Mouse (Mus musculus) layer of hippocampus, adult 2 months (tissue): ENCODE measurements around the gene Il27. TPM values are rescaled to one million over a fixed set of nuclear protein-coding genes. Genes with fewer than 3 reads are reported as not detected.
A peak's percentile ranks its signal among the peaks of the same experiment; 100 is the strongest.
"Not testable (repeated sequence)": the region's sequence is repeated elsewhere in the genome, so short reads cannot be mapped to it uniquely, and the experiment has no call there.

Experiments
- DNase-seq, 2 experiments: peaks; one replicate each; pipeline ENCODE4 v3.0.0; 2022; ENCODE audit warnings: low spot score in 2 of 2
- H3K27ac ChIP-seq: fragments of 200-600 bp; 2 replicates; pipeline ENCODE4 v1.8.1; 2022
- H3K4me3 ChIP-seq: fragments of 200-600 bp; 2 replicates; pipeline ENCODE4 v1.8.1; 2022; ENCODE audit warnings: mild to moderate bottlenecking
- CTCF ChIP-seq: fragments of 200-600 bp; conservative IDR thresholded peaks from 2 replicates; pipeline ENCODE4 v1.8.1; 2022; ENCODE audit warnings: antibody characterized with exemption, mild to moderate bottlenecking, moderate library complexity
- long read RNA-seq, 2 experiments: library from polyadenylated mRNA; stranded (forward); transcript quantifications; one replicate each; pipeline ENCODE4 v2.0.0; 2021; ENCODE audit warnings: borderline mapping rate in 2 of 2
- total RNA-seq, 2 experiments: library from RNA; stranded (reverse); gene quantifications; 2 replicates each; pipeline ENCODE4 v1.2.3; 2021

Il27 gene
- not detected for total RNA-seq
- long read RNA-seq, experiment 1: 0 reads
- long read RNA-seq, experiment 2: 0 reads

DNA sequence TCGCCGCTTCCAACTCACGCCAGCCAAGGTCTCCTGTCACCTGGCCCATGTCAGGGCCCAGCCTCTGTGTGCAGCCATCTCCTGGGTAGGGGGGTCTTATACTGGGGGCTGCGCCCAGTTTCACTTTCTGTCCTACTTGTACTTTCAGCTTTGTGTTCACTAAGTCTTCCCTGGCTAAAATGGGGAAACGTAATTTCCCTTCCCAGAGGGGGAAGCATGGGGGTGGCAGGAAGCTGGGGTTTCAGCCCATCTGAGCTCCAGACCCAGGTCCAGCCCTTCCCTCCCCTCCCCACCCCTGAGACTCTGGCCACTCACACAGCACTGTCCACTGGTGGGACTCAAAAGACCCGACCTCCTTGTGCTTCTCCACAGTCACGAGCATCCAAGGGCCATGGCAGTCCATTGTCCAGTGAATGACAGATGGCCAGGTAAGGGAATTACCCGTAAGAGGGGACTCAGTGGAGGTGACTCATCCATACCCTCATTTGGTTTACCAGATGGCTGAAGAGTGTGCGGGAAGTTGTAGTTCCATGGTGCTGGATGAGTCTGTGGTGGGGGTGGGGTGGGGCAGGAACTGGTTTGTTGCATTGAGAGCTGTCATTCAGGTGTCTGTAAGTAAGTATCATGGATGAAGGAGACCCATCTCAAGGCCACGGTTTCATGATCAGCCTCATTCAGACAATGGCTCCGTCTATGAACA, at the start of gene Il27:
Gene Il27 (minus strand): TSS at position 80 of the 700 bp plus-strand sequence.
- no peak for TF ChIP-seq CTCF
- H3K27ac ChIP-seq: no peak within 1 kb of the TSS
- no peak for DNase-seq
- no peak within 1 kb of the TSS for H3K4me3 ChIP-seq

DNA sequence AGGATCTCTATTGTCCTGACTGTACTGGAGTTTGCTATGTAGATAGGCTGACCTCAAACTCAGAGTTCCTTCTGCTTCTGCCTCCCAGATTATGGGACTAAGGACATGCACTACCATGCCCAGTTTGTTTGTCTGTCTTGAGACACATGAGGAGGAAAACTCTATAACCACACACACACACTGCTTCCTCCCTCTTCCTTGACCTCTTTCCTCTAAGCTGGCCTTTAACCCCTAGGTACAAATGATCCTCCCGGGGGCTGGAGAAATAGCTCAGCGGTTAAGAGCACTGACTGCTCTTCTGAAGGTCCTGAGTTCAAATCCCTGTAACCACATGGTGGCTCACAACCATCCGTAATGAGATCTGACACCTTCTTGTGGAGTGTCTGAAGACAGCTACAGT, 49.6 kb upstream of the Il27 start:
- Histone ChIP-seq H3K4me3 (no peak overlapping the region), H3K27ac (no peak overlapping the region)
- DNase-seq: no peak
- TF ChIP-seq CTCF: no peak

DNA sequence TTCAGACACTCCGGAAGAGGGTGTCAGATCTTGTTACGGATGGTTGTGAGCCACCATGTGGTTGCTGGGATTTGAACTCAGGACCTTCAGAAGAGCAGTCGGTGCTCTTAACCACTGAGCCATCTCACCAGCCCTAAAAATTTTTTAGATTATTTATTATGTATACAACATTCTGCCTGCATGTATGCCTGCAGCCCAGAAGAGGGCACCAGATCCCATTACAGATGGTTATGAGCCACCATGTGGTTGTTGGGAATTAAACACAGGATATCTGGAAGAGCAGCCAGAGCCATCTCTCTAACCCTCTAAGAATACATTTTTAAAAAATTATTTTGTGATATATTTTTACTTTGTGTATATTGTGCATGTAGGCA, 48.5 kb upstream of the Il27 start:
- H3K27ac ChIP-seq, H3K4me3 ChIP-seq: not testable (repeated sequence)
- peak in 1 of 2 experiments; percentile 46 for DNase-seq
- peak; percentile 79 for TF ChIP-seq CTCF

DNA sequence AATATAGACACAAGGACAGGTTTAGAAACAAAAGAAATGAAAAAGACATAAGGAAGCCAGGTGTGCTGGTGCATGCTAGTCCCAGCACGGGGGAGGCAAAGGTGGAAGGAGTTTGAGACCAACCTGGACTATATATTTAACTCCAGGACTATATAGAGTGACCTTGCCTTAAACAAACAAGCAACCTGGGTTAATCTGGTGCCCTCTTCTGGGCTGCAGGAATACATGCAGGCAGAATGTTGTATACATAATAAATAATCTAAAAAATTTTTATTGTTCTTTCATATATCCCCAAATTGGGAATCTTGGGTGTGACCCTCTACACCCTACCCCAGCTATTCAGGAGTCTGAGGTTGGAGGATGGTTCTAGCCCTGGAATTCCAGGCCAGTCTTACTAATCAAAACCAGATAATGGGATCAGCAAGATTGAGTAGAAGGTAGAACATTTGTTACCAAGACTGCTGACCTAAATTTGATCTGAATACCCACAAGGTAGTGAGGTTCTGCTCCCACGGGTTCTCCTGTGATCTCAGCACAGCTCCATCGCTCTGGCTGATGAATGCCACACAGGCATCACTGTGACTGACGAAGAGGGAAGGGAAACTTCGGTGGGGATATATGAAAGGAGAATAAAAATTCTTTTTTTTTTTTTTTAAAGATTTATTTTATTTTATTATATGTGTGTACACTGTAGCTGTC, 48.0 kb upstream of the Il27 start:
- Histone ChIP-seq H3K27ac (no peak overlapping the region), H3K4me3 (no peak overlapping the region)
- peak; percentile 47 for TF ChIP-seq CTCF
- DNase-seq: no peak

DNA sequence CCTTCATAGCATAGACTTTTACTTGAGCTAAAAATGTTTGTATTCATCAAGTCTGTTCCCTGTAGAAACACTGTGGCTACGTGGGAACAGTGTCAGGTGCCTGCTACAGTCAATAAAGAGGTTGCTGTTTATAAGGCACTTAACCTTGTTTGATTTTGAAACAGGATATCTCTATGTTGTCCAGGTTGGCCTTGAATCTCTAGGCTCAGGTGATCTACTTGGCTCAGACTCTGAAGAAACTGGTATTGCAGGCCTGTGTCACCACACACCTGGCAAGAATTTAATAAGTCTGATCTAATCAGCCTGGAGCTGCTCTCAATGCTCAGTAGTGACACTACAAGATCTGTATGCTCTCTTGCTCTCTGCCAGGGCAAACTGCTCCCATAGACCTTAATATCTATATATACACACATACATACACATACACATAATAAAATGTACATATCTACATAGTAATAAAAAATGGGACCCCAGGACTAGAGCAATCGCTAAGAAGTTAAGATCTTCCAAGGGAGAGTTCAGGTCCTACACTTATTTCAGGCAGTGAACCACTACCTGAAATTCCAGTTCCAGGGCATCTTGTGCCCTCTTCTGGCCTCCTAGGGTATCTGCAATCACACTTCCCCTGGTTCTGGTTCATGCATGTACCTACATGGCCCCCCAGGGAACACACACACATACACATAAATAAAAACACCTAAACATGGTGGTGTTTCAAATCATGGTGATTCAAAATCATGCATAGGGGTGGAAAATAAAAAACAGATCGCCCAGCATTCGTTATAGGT, 42.2 kb upstream of the Il27 start:
- DNase-seq: peak in 1 of 2 experiments; percentile 52
- peak; percentile 89 for TF ChIP-seq CTCF
- no peak overlapping the region for H3K27ac ChIP-seq
- H3K4me3 ChIP-seq: no peak overlapping the region

DNA sequence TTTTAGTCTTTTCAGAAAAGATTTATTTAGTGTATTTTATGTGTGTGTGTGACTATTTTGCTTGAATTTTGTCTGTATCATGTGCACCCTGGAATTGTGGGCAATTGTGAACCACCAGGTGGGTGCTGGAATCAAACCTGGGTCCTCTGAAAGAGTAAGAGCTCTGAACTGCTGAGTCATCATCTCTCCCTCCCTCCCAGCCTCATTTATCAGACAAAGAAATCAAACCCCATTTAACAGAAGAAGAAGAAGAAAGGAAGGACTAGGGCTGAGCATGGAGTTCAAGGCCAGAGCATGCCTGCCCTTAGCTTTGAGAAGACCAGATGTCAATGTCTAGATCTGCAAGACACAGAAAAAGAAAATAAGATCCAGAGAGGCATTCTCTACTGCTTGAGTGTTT, 40.6 kb upstream of the Il27 start:
- H3K4me3 ChIP-seq: no peak overlapping the region
- no peak for DNase-seq
- no peak for TF ChIP-seq CTCF
- no peak overlapping the region for H3K27ac ChIP-seq

DNA sequence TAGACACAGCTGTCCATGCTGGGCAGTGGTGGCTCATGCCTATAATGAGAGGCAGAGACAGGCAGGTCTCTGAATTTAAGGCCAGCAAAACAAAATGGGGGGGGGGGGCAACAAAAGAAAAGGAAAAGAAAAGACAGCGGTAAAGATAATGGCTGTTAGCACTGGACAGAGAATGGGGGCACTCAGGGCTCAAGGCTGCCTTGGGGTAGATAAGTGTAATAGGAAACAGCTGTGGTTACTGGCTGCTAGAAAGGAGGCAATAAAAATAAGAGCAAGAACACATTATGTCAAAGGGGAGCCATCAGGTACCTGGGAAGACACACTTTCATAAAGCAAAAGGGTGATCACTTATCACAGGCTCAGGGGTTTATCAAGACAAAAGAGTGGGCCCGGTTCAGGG, 37.7 kb upstream of the Il27 start:
- Histone ChIP-seq H3K27ac (no peak overlapping the region), H3K4me3 (no peak overlapping the region)
- no peak for DNase-seq
- TF ChIP-seq CTCF: no peak

DNA sequence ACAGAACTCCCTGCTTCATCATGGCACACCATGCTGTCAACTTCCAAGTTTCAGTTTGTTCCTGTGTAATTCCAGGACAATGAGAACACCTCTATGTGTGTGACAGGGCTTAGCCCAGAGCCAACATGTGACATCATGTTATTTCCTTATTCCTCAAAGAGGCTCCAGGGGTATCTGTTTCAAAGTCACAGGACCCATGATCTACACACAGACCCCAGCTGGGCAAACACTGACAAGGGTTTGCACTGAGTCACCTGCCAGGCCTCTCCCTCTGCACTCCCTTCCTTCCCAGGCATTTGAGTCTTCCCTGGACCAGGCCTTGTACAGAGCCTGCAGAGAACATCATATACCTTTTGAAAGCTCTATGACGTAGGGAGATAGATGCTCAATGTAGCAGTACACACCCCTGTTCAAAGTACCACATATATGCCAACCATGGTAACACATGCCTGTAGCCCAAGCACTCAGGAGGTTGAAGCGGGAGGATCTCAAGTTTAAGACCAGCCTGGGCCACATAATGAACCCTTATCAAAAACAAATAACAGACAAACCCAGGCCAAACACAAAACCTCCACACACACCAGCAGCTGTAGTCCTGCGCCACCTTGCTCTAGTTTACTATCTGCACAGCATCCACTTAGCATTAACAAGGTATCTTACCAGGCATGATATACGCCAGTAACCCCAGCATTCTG, 36.2 kb upstream of the Il27 start, which contains the start of gene Nupr1:
Gene Nupr1 (minus strand): TSS at position 38 of the 695 bp plus-strand sequence.
- no peak for TF ChIP-seq CTCF
- H3K27ac ChIP-seq: no peak within 1 kb of the TSS
- no peak for DNase-seq
- H3K4me3 ChIP-seq: no peak within 1 kb of the TSS

DNA sequence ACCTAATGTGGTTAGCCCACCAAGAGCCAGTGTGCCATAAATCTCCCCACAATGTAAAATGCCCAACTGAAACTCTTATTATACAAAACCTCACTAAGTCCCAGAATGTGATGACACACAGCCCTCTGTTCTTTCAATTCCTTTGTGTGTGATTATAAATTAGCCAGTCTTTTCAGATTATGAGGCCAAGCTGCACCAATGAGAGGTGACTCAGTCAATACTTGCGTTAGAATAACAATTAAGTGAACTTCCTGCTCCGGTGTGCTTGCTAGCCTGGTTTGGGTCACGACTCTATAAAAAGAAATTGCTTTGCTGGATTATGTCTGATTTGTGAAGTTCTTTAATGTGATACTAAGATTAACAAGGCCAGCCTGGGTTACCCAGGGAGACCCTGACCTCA, 35.2 kb upstream of the Il27 start:
- H3K27ac ChIP-seq: no peak overlapping the region
- no peak for DNase-seq
- no peak for TF ChIP-seq CTCF

DNA sequence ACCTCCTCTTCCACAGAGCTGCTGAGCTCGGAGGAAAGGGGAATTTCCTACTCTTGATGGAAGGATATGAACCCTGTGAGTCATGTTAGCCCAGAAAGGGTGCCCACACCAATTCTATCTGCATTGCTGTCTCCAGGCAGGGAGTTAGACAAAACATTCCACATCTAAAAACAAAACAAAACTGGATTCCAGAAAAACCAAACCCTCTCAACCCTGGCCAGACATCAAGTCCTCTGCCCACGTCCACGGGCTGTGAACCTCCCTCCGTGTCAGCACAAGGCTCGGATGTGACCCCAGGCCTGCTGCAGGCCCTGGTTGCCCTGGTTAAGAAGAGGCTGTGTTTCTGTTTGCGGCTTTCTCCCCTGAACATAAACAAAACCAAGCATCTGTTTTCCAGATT, 33.4 kb upstream of the Il27 start:
- no peak for TF ChIP-seq CTCF
- Histone ChIP-seq H3K4me3 (no peak overlapping the region), H3K27ac (no peak overlapping the region)
- no peak for DNase-seq

More for the DNA sequence above, 35.2 kb upstream of the Il27 start:
- no peak overlapping the region for H3K4me3 ChIP-seq

DNA sequence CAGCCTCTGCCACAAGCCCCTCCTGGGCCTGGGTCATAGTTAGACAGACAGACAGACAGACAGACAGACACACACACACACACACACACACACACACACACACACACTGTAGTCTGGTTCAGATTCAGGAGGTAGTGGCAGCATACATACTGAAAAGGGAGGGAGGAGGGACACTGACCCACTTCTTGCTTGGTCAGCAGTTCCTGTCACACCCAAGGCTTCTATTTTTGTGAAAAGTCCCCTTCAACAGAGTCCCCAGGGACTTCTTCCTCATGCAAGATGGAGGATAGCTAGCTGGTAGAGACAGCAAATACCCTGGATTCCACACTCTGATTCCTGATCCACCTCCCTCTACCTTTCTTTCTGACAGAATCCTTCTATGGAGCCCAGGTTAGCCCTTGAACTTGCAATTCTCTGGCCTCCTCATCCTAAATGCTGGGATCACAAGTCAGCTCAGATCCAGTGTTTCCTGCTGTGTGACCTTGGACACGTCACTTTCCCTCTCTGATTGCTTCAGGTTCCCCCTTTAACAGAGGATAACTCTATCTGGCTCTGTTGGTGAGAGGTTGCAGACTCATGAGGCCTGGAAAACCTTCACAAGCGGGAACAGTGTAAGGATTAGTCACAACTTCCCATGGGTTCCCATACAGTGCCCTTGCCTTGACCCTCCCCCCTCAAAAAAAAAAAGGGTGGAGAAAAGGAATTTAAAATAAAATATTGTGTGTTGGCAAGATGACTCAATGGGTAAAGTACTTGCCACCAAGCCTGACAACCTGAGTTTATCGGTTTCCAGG, 31.3 kb upstream of the Il27 start:
- H3K4me3 ChIP-seq: no peak overlapping the region
- DNase-seq: no peak
- H3K27ac ChIP-seq: 0 out of 2 replicates have a peak overlapping the region, but pooled peaks have one; percentile 7
- TF ChIP-seq CTCF: no peak

DNA sequence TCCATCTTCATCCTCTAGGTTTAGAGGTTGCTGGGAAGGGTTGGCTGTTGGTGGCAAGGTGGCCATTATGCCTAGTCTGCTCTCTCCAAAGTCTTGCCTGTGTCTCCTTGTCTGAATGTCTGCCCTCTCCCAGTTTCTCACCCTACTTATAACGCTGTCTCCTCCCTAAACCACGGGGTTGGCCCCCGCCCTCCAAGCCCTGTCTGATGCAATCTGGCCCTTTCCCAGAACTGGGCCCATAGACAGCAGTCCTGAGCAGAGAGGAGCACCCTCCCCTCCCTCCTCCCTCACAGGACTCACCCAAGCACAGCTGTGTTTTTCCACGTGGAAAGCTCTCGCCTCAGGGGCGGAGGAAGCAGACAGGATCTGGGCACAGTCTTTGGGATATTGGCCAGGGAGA, 30.6 kb upstream of the Il27 start:
- TF ChIP-seq CTCF: no peak
- Histone ChIP-seq H3K27ac (peak overlapping the region; percentile 36; the same call in 1 of the 2 replicates), H3K4me3 (peak overlapping the region; percentile 4; the same call in 1 of the 2 replicates)
- DNase-seq: peak; percentile 12 to 27
